Mouse (Mus musculus) naive thymus-derived CD4-positive, alpha-beta T cell, adult 2 months (primary cell): ENCODE measurements at regions not wholly inside any gene's neighbourhood (a gene's known extent, or its start where the extent isn't known, plus 50 kb on each side); places are given as distances from the start of the nearest gene placed in this dataset.
"Not testable (repeated sequence)": the region's sequence is repeated elsewhere in the genome, so short reads cannot be mapped to it uniquely, and the experiment has no call there.

Experiments
- DNase-seq: peaks from one replicate; pipeline ENCODE4 v3.0.0-alpha.2; 2011; ENCODE audit warnings: low read depth

DNA sequence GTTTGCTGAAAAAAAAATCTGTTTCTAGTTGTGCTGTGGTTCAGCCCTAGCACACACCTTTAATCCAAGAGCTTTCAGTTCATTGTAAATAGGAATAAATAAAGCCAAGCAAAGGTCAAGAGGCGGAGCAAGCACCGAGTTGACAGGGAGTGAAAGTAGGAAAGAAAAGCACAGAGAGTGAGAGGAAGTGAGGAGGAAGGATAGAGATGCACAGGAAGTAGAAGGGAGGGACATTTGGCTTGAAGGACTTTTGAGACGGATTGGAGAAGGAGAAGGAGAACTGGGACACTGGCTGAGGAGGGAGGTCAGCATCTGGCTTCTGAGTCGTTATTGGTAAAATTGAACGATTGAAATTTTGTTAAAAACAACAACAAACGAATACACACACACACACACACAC lies 402.0 kb upstream of the Igfbp7 start:
- no peak for DNase-seq

DNA sequence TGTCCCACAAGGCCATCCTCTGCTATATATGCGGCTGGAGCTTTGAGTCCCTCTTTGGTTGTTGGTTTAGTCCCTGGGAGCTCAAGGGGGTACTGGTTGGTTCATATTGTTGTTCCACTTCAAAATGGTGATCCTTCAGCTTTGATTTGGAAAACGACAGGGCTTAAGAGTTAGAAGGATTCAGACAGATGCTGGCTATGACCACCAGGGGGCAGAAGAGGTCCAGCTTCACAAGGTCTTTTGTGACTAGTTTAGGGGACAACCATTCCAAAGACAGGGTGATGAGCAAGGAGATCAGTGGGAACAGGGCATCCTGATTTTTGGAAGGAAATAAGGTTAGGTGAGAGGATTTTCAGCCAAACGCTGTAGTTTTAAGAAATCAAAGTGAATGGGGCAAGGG lies 399.9 kb upstream of the Igfbp7 start:
- DNase-seq, result no peak

DNA sequence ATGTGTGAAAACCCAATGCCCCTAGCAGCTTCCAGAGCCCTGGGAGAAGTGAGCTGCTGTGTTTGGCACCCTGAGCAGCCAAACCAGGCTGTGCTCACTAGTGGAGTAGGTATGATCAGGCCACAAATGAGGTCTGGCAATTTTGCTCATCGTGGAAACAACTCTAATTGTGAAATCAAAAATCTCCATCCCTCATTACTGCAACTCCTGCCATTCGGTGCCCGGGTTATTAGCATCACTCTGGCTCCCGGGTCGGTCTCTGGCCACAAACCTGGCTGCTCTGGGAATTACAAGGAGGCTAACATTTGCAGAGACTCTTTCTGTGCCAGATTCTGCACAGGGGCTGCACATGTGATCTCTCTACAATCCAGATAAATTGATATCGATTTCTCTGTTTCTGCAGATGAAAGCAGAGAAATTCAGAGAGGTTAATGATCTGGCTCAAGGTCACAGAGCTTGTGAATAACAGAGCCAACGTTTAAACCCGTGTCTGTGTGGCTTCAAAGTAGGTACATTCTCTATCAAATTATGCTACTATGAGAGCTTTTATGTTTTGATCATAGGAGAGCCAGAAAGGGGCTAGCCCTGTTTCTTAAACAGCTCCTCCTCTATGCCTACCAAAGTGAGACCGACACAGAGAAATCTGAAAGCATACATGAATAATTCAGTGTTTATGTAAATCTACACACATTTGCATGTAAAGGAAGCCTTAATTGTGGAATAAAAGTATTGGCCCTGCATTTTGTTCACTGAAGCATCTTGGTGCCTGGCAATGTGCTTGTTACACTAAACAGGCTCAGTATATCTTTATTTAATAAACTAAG lies 398.7 kb upstream of the Igfbp7 start:
- DNase-seq, result no peak

DNA sequence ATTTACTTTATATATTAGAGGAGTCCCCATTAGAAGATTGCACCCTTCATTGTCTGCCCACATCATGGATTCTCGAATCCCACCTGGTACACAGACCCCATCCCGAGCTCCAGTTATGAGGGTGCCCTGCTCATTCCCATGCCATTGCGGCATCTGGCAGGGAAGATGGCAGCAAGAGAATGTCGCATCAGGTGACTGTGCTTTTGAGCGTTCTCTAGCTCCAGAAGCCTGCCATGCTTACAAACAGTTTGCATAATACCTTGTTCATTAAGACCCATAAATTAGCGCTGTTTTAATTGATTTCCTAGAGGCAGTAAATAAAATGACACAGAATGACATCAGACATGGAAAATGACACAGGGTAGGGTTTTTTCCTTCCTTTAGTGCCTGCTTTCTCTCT lies 398.0 kb upstream of the Igfbp7 start:
- no peak for DNase-seq

DNA sequence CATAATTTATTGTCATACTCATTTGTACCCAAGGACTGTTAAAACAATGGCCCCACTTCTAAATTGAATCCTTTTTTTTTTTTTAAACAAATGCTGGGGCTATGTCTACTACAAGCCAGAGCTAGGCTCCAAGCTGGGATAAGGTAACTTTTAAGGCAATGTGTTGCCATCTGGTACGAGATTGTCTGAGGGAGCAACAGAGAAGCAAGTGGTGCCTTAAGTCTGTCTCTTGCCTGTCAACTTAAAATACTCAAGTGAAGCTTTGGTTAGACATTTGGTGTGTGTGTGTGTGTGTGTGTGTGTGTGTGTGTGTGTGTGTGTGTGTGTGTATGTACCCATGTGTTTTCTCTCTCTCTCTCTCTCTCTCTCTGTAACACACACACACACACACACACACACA lies 397.5 kb upstream of the Igfbp7 start:
- no peak for DNase-seq

DNA sequence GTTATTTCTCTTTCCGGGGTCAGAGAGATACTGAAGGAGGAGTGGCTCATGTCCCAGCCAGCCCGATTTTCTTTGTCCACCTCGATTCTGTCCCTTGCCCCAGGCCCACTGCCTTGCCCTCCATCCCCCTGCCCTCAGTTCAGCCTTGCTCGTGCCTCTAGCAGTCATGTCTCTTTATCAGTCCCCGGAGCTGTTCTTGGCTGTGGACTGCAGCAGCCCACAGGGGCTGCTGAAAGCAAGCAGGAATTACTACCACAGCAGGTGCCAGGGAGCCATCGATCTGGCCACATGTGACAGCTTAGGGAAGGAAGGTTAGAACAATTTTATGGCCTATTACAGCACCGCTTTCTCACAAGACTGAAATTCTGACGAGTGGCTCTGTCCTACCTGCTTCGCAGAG lies 396.3 kb upstream of the Igfbp7 start:
- DNase-seq, result no peak

DNA sequence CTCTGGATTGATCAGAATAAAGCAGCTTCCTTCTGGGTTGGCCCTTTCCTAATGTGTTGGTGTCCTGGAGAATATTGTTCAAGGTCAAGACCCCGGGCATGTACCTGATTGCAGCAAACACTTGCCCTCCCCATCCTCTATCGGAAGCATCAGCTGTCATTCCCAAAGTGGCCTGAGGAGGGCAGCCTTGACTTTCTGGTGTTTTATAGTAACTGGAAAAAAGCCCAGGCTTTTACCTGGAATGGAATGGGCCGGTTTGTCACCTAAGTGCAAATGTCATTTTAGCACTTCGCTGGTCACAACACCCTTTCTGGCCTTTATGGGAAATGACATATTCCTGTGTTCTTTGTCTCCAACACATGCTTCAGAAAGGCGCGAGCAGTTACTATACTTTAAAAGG lies 395.7 kb upstream of the Igfbp7 start:
- no peak for DNase-seq

DNA sequence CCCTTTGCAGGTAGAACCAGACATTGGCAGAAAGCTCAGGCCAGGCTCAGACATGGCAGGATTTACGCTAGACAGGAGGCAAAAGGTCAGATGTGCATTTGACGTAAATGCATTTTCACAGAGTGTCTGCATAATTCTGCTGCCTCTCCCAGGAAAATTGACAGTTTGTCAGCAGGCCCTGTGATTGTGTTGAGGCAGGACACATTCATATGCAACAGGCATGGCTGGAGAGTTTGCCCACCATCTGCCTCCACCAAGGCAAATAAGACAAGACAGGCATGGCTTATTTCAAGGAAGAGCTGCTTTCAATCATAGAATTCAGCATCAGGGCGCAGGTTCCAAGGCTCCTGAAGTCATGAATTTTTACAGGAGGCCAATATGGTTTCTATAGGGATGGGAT lies 389.1 kb upstream of the Igfbp7 start:
- DNase-seq, result no peak

DNA sequence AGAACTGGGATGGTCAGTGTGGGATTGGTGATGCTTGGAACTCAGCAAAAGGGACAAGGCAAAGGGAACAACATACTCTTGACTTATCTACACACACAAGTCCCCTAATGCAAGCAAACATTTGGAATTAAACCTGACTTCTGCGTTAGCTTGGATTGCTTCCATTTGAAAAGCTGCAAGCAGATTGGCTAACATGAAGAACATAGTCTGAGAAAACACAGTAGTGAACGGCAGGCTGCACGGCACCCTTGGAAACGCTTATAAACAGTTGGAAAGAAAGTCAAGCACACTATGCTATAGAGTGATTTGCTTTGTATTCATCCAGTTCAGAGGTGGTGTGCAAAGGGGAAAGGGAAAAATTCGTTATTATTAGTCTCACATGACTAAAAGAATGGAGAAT lies 387.9 kb upstream of the Igfbp7 start:
- no peak for DNase-seq

DNA sequence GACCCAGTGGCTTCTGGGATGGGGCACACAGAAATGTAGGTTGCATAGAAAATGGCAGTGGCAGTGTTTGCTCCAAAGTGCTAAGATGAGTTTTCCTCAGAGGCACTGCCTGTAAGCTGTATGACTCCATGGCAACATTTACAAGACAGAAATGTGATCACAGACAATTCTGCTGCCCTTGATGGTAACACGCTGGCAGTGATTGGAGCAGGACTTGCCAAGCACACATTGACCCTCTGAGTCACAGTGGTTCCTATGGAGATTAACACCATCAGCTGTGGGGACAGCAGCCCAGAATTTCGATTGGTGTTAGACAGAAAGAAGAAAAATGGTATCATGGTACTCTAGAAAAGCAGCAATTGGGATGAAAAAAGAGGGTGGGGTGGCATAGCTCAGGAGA lies 376.1 kb upstream of the Igfbp7 start:
- DNase-seq, result no peak

DNA sequence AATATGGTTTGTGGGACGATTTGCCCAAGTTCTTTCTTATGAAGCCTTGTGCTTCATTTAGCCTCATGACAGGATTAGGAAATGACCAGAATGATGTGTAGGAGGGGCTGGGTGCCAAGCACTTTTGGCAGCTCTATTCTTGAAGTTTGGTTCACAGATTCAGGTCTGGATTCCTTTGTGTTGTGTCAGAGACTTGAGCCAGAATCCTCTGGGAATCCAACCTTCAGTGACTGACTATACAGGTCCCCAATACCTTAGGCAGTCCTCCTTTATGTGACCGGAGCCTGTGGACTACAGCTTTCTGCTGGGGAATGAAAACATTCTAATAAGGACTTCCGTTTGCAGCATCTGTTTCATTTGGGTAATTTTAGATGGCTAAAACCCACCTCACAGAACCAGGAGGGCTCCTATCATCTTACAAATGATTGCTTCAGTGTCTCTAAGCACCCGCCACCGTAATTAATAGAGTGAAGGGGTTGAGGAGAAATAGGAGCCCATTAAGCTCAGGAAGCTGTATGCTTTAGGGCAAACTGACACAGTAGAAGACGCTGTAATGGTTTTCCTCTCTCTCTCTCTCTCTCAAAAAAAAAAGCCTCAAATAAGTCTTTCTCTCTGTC lies 354.7 kb upstream of the Igfbp7 start:
- DNase-seq, result no peak

DNA sequence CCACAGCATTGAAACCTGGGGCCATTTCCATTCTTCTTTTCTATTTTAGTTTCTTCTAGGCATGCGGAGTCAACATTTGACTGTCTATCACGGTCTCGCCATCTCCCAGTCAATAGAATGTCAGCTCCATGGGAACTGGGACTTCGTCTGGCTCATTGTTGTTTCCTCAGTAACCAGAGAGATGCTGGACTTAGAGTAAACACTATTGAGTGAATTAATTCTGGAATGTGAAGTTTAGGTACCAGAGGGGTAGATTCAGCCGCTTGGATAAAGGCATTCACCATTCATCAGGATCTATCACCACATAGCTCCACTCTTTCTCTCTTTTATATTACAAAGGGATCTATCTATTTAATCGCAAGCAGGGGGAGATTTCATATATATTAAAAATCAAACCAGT lies 354.2 kb upstream of the Igfbp7 start:
- no peak for DNase-seq

DNA sequence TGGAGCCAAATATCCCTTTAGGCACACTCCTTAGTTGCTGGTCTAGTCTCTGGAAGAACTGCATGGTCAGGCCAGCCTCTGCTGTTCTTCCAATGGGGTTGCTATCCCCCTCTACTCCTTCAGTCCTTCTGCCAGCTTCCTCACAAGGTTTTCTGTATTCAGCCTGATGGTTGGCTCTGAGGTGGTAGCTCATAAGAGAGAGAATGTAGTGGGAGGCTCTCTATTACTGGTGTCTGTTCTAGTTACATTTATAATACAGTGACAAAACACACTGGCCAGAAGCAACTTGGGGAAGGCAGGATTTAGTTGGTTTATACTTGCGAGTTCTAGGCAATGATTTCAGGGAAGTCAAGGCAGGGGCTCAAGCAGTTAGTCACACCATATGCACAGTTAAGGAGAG lies 341.1 kb upstream of the Igfbp7 start:
- no peak for DNase-seq

DNA sequence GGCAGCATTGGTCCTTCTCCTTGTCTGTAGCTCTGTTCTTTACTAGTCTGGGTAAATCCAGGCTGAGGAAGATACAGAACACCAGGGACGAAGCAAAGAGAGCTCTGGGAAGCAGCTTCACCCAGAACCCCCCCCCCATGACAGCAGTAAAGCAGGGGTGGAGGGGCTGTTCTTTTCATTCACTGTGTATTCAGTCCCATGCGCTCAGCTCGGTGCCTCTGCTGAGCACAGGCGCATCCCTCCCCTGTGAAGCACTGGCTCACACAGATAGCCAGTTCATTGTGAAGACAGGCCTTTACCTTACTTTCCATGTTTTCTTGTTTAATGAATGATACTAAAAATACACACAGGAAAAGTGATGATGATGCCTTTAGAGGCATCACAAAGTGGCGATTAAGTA lies 338.8 kb upstream of the Igfbp7 start:
- no peak for DNase-seq

DNA sequence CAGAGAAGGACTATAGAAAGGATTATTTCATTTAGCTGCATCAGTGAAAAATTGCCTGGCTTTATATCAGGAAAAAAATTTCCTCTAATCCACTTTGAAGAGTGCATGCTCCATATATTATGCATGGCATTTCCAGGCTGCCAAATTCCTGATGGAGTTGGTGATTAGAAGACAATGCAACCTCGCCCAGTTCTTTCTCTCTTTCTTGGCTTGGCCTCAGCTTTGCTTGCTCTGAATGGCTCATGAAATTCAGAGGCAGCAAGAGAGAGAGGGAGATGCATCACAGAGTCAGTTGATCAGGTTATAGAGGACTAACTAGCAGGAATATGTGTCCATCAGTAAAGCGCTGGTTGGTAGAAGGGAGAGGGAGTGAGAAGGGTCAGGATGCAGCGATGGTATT lies 335.6 kb upstream of the Igfbp7 start:
- DNase-seq, result no peak

DNA sequence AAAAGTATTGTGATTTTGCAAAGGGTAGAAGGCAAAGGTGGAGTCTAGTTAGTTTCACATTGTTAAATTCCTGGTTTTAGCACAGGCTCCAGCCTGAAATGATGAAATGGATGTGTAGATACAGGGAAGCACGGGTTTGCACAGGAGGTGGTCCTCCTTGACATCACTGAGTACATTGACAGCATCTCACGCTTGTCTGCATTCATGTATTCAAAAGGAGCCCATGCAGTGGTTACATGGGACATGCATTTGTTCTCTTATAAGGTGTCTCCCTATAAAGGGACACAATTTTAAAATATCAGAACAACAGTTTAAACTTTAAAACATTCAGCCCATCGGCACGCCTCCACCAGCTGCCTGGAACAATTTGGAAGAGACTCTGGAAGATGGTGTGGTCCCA lies 322.4 kb upstream of the Igfbp7 start:
- not testable (repeated sequence) for DNase-seq

DNA sequence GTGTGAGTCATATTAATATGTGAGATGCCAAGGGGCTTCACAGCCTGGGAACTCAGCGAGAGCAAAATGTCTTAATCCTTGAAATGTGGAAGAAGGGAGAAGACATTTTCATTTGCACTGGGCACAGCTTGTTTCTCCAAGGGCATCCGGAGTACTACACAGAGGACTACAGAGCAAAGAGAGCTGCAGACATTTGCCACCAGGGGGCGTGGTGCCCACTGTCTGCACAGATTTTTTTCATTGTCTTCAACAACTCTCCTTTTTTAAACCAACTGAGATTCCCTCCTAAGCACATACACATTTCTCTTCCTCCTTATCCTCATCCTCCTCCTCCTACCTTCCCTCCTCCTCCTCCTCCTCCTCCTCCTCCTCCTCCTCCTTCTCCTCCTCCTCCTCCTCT lies 273.8 kb upstream of the Igfbp7 start:
- no peak for DNase-seq

DNA sequence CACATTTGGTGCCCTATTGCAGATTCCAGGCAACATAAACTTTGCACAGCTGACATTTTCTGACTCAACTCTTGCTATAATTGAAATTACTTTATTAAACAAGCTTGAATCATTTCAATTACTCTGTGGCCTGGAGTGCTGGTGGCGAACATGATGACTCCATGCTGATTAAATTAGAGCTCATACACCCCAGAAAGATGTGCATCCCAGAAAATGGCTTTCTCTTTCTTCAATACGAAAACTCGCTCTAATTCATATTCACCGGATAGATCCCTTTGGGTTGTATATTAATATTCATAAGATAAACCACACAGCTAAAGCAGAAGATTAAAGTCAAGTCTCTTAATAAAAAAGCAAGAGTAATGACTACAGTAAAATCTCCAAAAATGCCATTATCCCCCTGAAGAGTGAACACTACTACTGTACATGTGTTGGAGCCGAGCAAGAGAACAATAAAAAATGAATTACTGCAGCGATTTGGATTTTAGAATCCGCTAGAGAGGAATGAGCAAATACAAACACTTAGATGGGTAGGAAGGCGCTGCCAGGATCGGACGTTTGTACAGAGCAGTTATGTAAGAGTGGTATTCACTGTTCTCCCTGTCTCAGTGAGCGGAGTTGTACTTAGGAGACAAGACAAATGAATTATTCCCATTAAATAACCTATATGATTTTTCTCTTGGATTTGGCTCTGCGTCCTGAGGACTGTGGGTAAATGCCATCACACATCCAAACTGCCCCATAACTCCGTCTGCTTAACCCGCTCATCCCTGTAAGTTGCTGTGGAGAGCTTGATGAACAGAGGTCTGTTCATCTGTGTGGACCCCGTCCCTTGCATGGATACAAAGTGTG lies 264.5 kb upstream of the Igfbp7 start:
- no peak for DNase-seq

DNA sequence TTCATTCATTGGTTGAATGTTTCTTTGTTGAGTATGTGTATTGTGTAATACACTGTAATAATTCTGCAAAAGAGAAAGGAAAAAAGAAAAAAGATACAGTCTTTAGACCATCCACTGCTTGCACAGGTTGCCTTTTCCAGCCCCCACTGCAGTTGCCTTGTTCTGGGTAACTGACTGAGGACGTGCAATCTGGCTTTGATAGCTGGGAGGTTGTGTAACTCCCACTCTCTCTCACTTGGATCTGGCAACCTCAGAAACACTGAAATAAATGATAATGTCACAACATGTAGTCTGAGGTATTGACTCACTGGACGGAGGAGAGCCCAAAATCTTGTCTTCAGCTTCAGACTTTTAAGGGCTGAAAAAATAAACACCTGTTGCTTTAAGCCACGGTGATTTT lies 255.3 kb upstream of the Igfbp7 start:
- no peak for DNase-seq

DNA sequence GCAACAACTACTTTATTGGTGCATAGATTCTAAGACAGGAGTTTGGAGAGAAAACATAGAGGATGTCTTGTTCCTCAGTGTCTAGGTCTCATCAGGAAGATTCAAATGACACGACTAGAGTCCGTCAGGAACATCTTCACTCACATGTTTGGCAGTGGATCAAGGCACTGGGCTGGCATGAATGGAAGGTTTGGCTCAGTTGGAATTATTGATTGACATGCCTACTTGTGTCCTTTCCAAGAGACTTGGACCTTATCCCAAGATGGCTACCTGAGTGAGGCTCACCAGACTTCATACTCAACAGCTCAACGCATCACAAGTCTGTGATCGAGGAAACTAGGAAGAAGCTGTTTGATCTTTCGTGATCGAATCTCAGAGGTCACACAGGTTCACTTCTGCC lies 251.2 kb upstream of the Igfbp7 start:
- DNase-seq, result no peak

DNA sequence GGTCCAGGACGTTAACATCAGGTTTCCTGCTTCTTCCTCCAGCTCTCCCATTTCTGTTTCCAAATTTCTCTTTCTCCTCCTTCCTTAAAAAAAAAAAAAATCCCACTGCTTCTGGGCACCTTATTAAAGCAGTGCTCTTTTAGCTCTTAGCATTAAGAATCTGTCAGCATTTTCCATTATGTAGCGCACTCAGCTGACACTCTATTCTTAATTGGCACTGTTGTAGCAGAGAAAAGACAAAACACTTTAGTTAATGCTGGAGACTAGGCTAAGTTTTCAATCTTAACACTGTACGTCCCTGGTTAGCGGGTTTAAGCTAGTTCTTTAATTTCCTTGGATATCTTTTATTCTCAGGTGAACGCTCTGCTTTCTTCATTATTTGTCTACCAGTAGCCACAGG lies 236.8 kb upstream of the Igfbp7 start:
- no peak for DNase-seq

DNA sequence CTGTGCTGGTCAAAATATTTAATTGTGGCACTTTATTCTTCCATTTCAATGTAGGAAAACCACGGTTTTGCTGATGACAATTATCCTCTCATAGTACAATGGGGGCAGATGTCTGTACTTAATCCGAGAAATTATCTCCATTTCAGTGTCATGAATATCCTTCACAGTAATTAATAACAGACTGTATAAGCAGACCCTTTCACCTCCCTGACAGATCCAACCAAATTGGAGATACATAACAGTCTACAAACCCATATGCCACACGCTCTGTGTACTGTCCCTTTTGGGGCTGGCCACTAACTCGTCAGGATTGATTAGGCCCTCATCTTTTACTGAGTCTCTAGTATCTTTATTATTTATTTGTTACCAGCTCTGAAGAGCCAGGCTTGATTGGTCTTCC lies 212.6 kb upstream of the Igfbp7 start:
- no peak for DNase-seq

DNA sequence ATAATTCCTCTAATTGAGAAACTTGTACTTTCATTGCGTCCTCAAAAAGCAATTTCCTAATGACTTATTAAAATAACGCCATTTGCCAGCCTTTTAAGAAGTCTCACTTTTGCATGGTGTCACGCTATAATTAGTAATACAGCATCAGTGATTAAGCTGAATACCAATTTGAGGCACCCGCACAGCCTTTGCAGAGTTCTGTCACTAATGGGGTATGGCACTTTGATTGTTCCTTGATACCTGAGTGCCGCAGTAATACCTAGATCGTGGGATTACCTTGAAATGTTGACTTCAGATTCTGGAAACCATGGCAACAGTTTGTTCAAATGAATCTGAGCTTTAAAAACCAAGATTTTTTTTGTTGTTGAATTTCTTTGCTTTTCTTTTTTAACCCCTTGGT lies 202.7 kb upstream of the Igfbp7 start:
- DNase-seq, result no peak
